Mouse (Mus musculus) hindlimb bud, embryonic 11.5 days (tissue): ENCODE measurements around the gene Pnlip.

ENCODE experiments used
- DNase-seq: peaks from one replicate; pipeline ENCODE4 v3.0.0-alpha.2; 2012; ENCODE audit warnings: low read depth, low spot score; ENCODE audit errors: extremely low spot score

Pnlip gene

DNA sequence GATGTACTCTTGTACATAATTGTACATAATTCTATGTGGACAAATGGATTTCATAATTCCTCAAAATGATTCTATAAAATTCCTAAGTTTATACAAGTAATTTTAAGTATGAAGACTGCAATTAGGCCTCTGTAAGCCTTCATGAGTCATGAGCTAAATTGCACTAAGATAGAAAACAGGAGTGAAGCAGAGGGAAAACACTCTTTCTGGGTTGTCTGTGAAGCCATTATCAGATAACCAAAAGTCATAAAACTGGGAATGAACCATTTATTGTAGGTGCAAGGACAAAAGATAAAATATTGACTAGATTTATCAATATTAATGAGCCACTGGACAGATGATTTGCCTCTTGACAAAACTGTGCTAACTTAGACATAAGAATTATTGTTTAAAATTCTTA, 68.1 kb downstream of the Pnlip start:
- no peak for DNase-seq

DNA sequence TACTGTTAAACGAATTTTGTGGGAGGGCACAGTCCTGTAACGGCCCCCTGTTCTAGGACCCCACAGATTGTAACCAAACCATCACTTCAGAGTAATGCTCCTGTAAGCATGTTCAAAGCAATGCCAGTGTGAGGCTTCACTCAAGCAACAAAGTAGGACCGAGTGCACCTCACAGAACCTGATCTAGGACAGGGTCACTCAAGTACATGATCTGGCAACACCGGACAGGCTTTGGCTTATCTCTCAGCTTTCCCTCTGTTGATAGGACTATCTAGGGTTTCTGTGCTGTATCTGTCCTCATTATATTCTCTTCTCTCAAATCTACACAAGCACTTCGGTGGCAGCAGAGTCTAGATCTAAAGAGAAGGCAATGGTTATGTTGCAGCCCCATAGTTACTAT, 74.3 kb downstream of the Pnlip start:
- DNase-seq: no peak

- DNase-seq: no peak
Observed at GRCm38 (mm10) chr19:58727756-58728155, 75.5 kb downstream of the Pnlip start.

DNA sequence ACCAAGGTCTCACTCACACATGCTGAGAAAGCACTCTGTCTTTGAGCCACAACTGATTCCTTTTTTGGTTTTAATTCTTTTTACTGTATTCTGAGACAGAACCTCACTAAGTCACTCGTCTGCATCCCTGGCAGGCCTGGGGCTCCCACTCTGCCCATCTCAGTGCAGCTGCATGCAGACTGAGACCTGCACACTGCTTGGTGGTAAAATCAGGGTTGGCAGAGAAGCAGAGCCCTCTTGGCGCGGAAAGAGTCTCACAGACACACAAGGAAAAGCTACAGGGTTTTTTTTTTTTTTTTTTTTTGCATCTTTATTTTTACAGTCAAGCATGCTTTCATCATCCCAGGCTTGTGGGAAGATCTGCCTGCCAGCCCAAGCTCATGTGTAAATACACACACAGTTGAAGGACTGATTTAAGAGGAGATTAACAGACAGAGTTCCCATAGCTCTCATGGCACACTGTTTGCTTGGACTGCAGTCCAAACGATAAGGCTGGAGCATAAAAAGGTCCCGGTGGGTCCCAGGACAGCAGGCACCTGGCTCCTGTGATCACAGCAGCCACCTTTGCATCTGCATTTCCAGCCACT, 76.2 kb downstream of the Pnlip start, which contains the start of gene Pnliprp1:
Gene Pnliprp1 (plus strand): TSS at position 443 of the 587 bp plus-strand sequence.
- no peak for DNase-seq
